Mouse (Mus musculus): Measurements from ENCODE around the gene Rpl26. TPM values are rescaled to one million over a fixed set of nuclear protein-coding genes. Genes with fewer than 3 reads are reported as not detected.

Gene Rpl26
- polyA plus RNA-seq, 2 experiments: 850 to 1,827 TPM

GRCm38 (mm10) chr11:68893911-68894464 lies 7.4 kb upstream of the Rpl26 start:
- Histone ChIP-seq H3K4me1 (replicated peaks; ENCODE audit: control insufficient read depth in 2 of 2, insufficient read depth in 2 of 2, low read length in 1 of 2) (peaks cover 24 to 40% of the 10 kb centered on the region in 2 experiments), H3K9ac (replicated peaks) (no peak overlapping the region), H3K36me3 (replicated peaks; ENCODE audit: control insufficient read depth, insufficient read depth, low read depth) (no peaks in the 10 kb centered on the region), H3K27ac (no peak overlapping the region), H3K9me3 (ENCODE audit: control insufficient read depth, low read length) (no peaks in the 10 kb centered on the region), H3K27me3 (ENCODE audit: control insufficient read depth, insufficient read depth, low read length) (no peaks in the 10 kb centered on the region), H3K4me2 (ENCODE audit: low read depth) (no peak overlapping the region), H3K4me3 (ENCODE audit: insufficient read depth in 1 of 2, low read depth in 2 of 2, low read length in 2 of 2) (no peak overlapping the region)
- WGBS (ENCODE audit: insufficient replicate concordance): 67% methylated on average over 12 of the region's 12 CpGs
- DNase-seq (ENCODE audit: low read depth in 3 of 3, low spot score in 3 of 3): no peak
- TF ChIP-seq CTCF (IDR thresholded peaks at IDR 0.05; ENCODE audit: low read depth) (no peak), EP300 (IDR thresholded peaks at IDR 0.05; ENCODE audit: low read depth) (no peak)
- ATAC-seq (ENCODE audit: insufficient read depth): no peak

GRCm38 (mm10) chr11:68896247-68896646 lies 5.1 kb upstream of the Rpl26 start:
- TF ChIP-seq EP300 (IDR thresholded peaks at IDR 0.05; ENCODE audit: low read depth): peak; percentile 47; the same call in 1 of the 2 replicates
- TF ChIP-seq CTCF (IDR thresholded peaks at IDR 0.05; ENCODE audit: low read depth): no peak
- no peak for DNase-seq (ENCODE audit: low read depth in 3 of 3, low spot score in 3 of 3)
- Histone ChIP-seq H3K4me2 (ENCODE audit: low read depth) (peak overlapping the region; percentile 40), H3K9ac (replicated peaks) (no peak overlapping the region), H3K4me3 (ENCODE audit: insufficient read depth in 1 of 2, low read depth in 2 of 2, low read length in 2 of 2) (no peak overlapping the region), H3K27ac (peak overlapping the region; percentile 79), H3K36me3 (replicated peaks; ENCODE audit: control insufficient read depth, insufficient read depth, low read depth) (no peaks in the 10 kb centered on the region), H3K4me1 (replicated peaks; ENCODE audit: control insufficient read depth in 2 of 2, insufficient read depth in 2 of 2, low read length in 1 of 2) (peaks cover 32 to 47% of the 10 kb centered on the region in 2 experiments), H3K27me3 (ENCODE audit: control insufficient read depth, insufficient read depth, low read length) (no peaks in the 10 kb centered on the region), H3K9me3 (ENCODE audit: control insufficient read depth, low read length) (no peaks in the 10 kb centered on the region)
- WGBS (ENCODE audit: insufficient replicate concordance): 34% methylated on average over 5 of the region's 5 CpGs
- peak; percentile 77 for ATAC-seq (ENCODE audit: insufficient read depth)

- DNase-seq (ENCODE audit: low read depth in 3 of 3, low spot score in 3 of 3) (no peak), ATAC-seq (ENCODE audit: insufficient read depth) (no peak)
- TF ChIP-seq CTCF (IDR thresholded peaks at IDR 0.05; ENCODE audit: low read depth) (peak; percentile 91), EP300 (IDR thresholded peaks at IDR 0.05; ENCODE audit: low read depth) (no peak)
- Histone ChIP-seq H3K9ac (replicated peaks) (no peak overlapping the region), H3K27ac (peak overlapping the region; percentile 79), H3K9me3 (ENCODE audit: control insufficient read depth, low read length) (no peaks in the 10 kb centered on the region), H3K27me3 (ENCODE audit: control insufficient read depth, insufficient read depth, low read length) (no peaks in the 10 kb centered on the region), H3K4me3 (ENCODE audit: insufficient read depth in 1 of 2, low read depth in 2 of 2, low read length in 2 of 2) (no peak overlapping the region), H3K4me1 (replicated peaks; ENCODE audit: control insufficient read depth in 2 of 2, insufficient read depth in 2 of 2, low read length in 1 of 2) (peaks cover 32 to 45% of the 10 kb centered on the region in 2 experiments), H3K36me3 (replicated peaks; ENCODE audit: control insufficient read depth, insufficient read depth, low read depth) (no peaks in the 10 kb centered on the region), H3K4me2 (ENCODE audit: low read depth) (no peak overlapping the region)
- WGBS (ENCODE audit: insufficient replicate concordance): 61% methylated on average over 4 of the region's 4 CpGs
Measured at GRCm38 (mm10) chr11:68897120-68897519, 4.3 kb upstream of the Rpl26 start.

- Histone ChIP-seq H3K9me3 (ENCODE audit: control insufficient read depth, low read length) (no peaks in the 10 kb centered on the region), H3K4me3 (ENCODE audit: insufficient read depth in 1 of 2, low read depth in 2 of 2, low read length in 2 of 2) (no peak overlapping the region), H3K36me3 (replicated peaks; ENCODE audit: control insufficient read depth, insufficient read depth, low read depth) (peaks cover 3% of the 10 kb centered on the region), H3K27me3 (ENCODE audit: control insufficient read depth, insufficient read depth, low read length) (no peaks in the 10 kb centered on the region), H3K9ac (replicated peaks) (no peak overlapping the region), H3K4me1 (replicated peaks; ENCODE audit: control insufficient read depth in 2 of 2, insufficient read depth in 2 of 2, low read length in 1 of 2) (peaks cover 30 to 40% of the 10 kb centered on the region in 2 experiments), H3K4me2 (ENCODE audit: low read depth) (no peak overlapping the region), H3K27ac (no peak overlapping the region)
- ATAC-seq (ENCODE audit: insufficient read depth) (no peak), DNase-seq (ENCODE audit: low read depth in 3 of 3, low spot score in 3 of 3) (no peak)
- TF ChIP-seq EP300 (IDR thresholded peaks at IDR 0.05; ENCODE audit: low read depth) (no peak), CTCF (IDR thresholded peaks at IDR 0.05; ENCODE audit: low read depth) (no peak)
- WGBS (ENCODE audit: insufficient replicate concordance): 55% methylated on average over 6 of the region's 6 CpGs
Measured at GRCm38 (mm10) chr11:68897838-68898237, 3.5 kb upstream of the Rpl26 start.

- peaks cover 13% of the 10 kb centered on the region for H3K36me3 ChIP-seq (replicated peaks; ENCODE audit: control insufficient read depth, insufficient read depth, low read depth)
Measured at GRCm38 (mm10) chr11:68898790-68899189, 2.6 kb upstream of the Rpl26 start.

More at GRCm38 (mm10) chr11:68898790-68899189, 2.6 kb upstream of the Rpl26 start:
- Histone ChIP-seq H3K4me2 (ENCODE audit: low read depth) (peak overlapping the region; percentile 44; the same call in 1 of the 2 replicates), H3K27me3 (ENCODE audit: control insufficient read depth, insufficient read depth, low read length) (no peaks in the 10 kb centered on the region), H3K9me3 (ENCODE audit: control insufficient read depth, low read length) (no peaks in the 10 kb centered on the region), H3K27ac (peak overlapping the region; percentile 15), H3K4me1 (replicated peaks; ENCODE audit: control insufficient read depth in 2 of 2, insufficient read depth in 2 of 2, low read length in 1 of 2) (peaks cover 28 to 43% of the 10 kb centered on the region in 2 experiments), H3K9ac (replicated peaks) (no peak overlapping the region; the same call in 1 of the 2 replicates), H3K4me3 (ENCODE audit: insufficient read depth in 1 of 2, low read depth in 2 of 2, low read length in 2 of 2) (no peak overlapping the region)
- ATAC-seq (ENCODE audit: insufficient read depth): no peak
- WGBS (ENCODE audit: insufficient replicate concordance): 15% methylated on average over 6 of the region's 6 CpGs
- TF ChIP-seq EP300 (IDR thresholded peaks at IDR 0.05; ENCODE audit: low read depth): peak; percentile 29
- TF ChIP-seq CTCF (IDR thresholded peaks at IDR 0.05; ENCODE audit: low read depth): no peak; the same call in 1 of the 2 replicates
- no peak for DNase-seq (ENCODE audit: low read depth in 3 of 3, low spot score in 3 of 3)

Data from liver, embryonic 14.5 days (tissue).